Mouse (Mus musculus): ENCODE data around the gene Rpl15. TPM values are rescaled to one million over a fixed set of nuclear protein-coding genes. Genes with fewer than 3 reads are reported as not detected.
"Not testable (repeated sequence)": the region's sequence is repeated elsewhere in the genome, so short reads cannot be mapped to it uniquely, and the experiment has no call there.

Rpl15 gene
- total RNA-seq (2022), result 100 to 1,000 TPM; 507 to 588 (median 548) TPM

DNA sequence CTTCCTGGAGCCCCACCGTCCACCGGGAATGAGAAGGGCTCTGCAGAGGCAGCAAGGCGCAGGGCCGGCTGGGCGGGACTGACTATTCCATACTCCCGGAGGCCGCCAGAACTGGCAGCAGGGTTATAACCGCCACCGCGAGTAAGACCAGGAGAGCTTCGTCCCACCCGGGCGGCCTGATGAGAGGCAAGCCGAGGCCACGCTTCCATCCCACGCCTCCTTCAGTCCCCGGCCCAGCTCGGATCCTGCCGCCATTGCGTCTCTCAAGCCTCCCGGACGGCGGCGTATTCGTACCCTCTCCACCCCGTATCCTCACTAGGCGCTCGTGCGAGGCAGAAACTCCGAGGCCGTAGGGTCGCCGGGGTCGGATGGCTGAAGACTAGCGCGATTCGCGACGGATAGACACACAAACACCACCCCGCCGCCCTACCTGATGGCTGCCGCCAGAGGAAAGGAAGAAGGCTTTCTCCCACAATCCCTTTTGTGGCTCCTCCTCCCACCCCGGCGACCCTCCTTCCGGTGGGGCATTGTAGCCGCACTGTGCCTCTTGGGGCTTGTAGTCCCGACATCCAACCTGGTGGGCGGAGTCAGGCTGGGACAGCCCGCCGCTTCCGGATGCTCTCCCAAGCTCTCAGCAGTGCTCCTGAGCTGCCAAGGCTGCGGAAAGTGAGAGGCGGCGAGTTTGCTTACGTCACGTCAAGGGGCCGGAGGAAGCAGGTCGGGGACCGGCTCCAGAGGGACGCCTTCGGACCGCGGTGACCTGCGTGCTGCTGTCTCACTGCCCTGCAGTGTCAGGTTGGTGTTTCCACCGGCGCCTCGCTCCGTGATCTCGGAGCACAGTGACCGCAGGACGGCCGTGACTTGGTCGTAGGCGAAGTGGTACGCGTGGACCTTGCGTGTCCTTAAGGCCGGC lies at the start of gene Rpl15, which contains the start of gene Nkiras1:
Gene Rpl15 (minus strand): TSS at position 863 of the 913 bp plus-strand sequence.
Gene Nkiras1 (plus strand): TSS at position 608 of the 913 bp plus-strand sequence.
- peak; percentile 99 for DNase-seq (ENCODE audit: low spot score)

- no peak for DNase-seq (ENCODE audit: low spot score)
Measured at GRCm38 (mm10) chr14:18317457-18318411, 46.5 kb upstream of the Rpl15 start.

DNA sequence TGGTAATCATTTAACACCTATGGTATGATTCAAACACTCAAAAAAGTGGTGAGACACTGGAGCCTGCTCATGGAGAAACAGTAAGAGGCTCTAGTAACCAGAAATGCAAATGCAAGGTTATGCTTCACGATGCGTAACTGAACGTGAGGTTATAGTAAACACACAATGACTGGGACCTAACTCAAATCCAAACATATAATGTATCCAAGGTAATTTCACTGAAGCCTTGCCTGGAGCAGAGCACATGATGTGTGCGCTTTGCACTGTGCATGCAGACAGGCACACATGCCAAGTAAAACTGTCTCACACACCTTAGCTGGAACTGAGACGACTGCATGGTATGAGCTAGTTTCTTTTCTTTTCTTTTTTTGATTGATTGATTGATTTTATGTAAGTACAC lies 33.0 kb upstream of the Rpl15 start:
- DNase-seq (ENCODE audit: low spot score), result no peak

GRCm38 (mm10) chr14:18303262-18303661 lies 32.1 kb upstream of the Rpl15 start:
- peak; percentile 68 for DNase-seq (ENCODE audit: low spot score)

GRCm38 (mm10) chr14:18302750-18303149 lies 31.6 kb upstream of the Rpl15 start:
- no peak for DNase-seq (ENCODE audit: low spot score)

DNA sequence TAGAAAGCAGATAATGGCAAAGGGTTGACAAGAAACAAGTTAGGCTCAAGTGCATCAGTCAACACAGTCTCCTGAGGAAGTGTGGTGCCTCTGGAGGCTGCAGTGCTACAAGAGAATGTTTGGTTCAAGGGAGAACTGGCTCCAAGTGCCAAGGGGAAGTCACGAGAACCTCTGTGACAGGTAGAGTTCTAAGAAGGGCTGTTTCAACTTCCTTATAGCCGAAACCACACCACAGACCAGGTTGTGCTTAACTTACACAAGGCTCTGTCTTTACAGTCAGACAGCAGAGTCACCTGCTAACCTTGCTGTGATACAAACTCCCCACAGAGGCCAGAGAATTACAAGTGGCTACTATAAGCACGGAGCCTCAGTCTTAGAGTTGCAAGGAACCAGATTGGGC lies 30.4 kb upstream of the Rpl15 start:
- DNase-seq (ENCODE audit: low spot score), result no peak

GRCm38 (mm10) chr14:18300676-18301075 lies 29.5 kb upstream of the Rpl15 start:
- no peak for DNase-seq (ENCODE audit: low spot score)

DNA sequence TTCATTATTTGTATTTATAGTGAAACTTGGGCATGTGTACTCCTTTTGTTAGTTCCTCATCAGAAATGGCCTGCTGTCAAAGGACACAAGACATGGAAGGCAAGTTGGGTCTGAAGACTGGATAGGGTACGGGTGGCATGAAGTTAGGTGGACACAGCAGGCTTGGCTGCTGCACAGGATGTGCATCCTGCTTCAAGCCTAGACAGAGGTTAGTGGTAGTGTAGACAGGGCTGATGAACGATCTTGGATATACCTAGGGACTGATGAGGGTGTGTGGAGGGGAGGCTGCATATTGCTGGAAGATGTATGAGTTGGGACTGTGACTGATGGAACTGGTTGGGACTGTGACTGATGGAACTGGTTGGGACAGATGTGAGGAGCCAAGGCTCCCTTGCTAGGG lies 27.7 kb upstream of the Rpl15 start:
- DNase-seq (ENCODE audit: low spot score), result no peak

DNA sequence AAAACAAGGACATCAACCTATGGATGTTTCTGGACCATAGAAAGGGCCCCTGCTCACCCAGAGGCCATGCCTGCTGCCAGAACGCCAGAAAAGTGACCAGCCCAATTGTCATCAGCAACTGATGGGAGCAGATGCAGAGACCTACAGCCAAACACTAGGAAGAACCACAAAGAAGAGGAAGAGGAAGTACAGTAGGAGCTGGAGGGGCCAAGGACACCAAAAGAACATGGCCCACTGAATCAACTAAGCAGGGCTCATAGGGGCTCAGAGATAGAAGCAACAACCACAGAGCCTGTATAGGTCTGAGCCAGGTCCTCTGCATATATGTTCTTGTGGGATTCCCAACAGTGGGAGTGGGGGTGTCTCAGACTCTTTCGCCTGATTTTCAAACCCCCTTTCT lies 26.2 kb upstream of the Rpl15 start:
- no peak for DNase-seq (ENCODE audit: low spot score)

DNA sequence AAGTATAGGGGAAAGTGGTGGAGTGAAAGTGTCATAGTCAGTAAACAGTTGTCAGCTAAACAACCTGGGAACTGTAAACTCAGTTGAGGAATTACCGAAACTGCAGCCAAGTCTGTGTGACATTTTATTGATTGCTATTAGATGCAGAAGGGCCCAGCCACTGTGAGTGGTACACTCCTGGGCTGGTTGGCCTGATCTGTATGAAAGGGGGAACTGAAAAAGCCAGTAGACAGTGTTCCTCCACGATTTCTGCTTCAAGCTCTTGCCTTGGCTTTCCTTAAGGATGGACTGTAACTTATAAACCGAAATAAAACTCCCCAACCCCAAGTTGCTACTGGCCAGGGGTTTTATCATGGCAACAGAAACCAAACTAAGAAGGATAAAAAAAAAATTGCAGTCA lies 21.4 kb upstream of the Rpl15 start:
- no peak for DNase-seq (ENCODE audit: low spot score)

GRCm38 (mm10) chr14:18292111-18292510 lies 20.9 kb upstream of the Rpl15 start:
- DNase-seq (ENCODE audit: low spot score), result no peak

DNA sequence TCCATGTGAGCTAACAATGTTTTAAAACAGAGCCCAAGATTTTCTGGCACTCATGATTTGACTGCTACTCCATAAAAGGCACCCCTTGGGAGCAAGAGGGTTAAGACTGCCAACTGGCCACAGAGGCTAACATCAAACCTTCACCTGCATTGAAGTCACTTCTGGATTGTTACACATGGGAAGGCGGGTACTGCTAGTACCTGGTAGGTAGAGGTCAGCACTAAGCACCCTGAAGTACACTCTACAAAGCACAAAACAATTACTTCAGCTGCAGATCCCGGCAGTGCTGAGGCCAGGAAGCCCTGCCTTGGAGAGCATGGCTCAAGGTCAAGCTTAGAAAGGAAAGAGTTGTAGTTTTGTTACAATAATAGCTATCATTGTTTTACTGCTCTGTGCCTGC lies 16.2 kb upstream of the Rpl15 start:
- DNase-seq (ENCODE audit: low spot score), result no peak

DNA sequence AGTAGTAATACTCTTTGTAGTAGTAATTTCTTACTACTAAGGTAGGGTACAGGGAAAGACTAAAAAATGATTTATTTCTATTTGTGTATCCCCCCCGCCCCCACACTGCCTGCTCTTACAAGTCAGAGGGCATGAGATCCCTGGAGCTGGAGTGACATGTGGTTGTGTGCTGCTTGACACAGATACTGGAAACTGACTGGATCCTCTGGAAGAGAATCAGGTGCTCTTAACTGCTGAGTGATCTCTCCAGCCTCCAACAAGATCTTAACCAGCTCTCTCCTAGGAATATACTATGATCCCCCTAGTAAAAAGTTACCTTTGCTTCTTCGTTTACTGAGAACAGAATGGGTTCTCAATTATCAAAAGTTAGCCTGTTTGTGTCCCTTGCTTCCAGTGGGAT lies 15.2 kb upstream of the Rpl15 start:
- DNase-seq (ENCODE audit: low spot score), result no peak

GRCm38 (mm10) chr14:18285476-18285875 lies 14.3 kb upstream of the Rpl15 start:
- no peak for DNase-seq (ENCODE audit: low spot score)

DNA sequence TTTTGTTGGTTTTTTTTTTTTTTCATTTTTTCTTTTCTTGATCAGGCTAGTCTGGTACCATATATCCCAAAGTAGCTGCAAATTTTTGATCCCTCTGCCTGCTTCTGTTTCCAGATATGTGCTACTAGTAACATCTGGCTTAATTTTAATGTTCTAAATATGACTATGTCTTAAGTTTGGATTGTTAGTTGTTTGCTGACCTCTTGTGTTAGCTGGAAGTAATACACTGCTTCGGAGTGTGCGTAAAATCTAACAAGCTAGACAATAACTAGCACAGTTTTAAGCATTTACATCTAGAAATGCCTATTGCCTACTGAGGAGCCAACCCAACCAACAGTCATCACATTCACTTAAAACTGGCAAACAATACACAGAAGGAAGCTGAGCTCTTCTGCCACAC lies 13.4 kb upstream of the Rpl15 start:
- peak; percentile 28 for DNase-seq (ENCODE audit: low spot score)

DNA sequence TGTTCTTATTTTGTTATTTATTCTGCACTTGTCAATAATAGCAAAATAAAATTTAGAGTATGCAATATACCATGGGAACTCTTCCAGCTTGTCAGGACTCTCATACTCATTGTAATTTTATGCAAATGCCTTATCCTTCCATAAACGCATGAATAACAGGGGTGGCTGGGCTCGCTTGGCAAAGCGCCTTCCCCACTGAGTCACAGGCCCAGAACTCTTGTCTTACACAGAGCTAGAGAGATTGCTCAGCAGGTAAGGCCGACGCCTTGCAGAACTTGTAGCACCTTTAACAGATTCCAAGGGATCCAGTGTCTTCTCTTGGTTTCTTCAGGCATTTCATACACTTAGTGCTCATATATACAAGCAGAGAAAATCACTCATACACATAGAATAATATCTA lies 9.2 kb upstream of the Rpl15 start:
- DNase-seq (ENCODE audit: low spot score), result no peak

DNA sequence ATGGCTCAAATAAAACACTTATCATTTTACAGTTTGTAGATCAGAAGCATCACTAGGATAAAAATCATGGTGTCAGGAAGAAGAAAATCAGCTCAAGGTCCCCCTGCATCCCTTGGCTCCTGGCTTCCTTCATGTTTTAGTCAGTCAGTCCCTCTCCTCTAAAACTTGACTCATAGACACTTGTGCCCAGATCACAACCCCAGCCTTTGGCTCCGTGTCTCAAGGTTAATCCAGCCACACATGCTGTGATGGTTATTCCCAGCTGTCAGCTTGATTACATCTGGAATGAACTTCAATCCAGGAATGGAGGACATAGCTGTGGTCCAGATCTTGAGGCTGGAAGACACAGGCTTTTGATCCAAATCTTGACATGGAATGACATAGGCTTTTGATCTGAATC lies 3.3 kb upstream of the Rpl15 start:
- no peak for DNase-seq (ENCODE audit: low spot score)

DNA sequence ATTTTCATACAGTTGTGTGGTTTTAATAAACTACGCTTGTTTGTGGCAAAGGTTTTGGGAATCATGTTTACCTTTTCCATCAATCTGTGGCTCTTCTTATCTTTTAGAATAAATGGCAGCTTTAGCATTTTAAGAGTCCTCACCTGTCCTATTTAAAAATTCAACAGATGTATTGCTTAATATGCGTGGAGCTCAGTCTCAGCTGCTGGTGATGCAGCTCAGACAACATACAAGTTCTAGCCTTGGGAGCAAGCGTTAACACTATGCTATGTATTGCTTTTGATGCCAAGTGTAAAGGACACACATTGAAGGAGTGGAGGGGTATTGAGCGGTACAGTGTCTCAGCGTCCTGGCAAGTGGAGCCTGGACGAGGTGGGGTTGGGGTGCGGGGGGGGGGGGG lies 475 bp upstream of the Rpl15 start:
- DNase-seq (ENCODE audit: low spot score), result no peak

GRCm38 (mm10) chr14:18269947-18270528 lies 1.2 kb downstream of the Rpl15 start:
- not testable (repeated sequence) for DNase-seq (ENCODE audit: low spot score)

DNA sequence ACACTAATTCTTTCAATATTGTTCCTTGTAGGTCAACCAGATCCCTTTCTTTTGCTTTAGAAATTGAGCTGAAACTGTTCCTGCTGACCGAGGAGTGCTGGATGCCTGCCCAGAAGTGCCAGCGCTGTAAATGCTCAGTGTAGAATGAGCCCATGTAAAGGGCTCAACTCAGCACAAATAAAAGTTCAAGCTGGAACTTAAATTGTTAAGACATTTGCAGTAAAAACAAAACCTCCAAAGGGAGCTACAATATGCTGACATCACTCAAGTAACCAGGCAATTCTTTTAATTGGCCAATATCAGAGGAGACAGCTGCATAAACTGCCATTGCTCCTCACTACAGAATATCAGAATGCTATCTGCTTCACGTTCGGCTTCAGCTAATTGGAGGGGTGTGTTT lies 7.8 kb downstream of the Rpl15 start:
- no peak for DNase-seq (ENCODE audit: low spot score)

DNA sequence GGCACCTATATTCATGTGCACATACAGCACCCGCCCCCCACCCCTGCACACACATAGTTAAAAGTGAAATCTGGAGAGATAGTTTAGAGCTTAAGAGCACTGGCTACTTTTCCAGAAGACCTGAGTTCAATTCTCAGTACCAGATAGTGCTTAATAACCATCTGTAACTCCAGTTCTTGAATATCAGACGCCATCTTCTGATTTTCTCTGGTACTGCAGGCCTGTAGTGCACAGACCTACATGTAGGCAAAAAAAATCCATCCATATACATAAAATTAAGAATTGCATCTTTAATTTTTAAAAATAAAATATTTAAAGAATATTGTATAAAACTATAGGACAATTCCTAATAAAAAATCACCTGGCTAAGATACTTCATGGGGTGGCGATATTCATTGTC lies 10.0 kb downstream of the Rpl15 start:
- no peak for DNase-seq (ENCODE audit: low spot score)

DNA sequence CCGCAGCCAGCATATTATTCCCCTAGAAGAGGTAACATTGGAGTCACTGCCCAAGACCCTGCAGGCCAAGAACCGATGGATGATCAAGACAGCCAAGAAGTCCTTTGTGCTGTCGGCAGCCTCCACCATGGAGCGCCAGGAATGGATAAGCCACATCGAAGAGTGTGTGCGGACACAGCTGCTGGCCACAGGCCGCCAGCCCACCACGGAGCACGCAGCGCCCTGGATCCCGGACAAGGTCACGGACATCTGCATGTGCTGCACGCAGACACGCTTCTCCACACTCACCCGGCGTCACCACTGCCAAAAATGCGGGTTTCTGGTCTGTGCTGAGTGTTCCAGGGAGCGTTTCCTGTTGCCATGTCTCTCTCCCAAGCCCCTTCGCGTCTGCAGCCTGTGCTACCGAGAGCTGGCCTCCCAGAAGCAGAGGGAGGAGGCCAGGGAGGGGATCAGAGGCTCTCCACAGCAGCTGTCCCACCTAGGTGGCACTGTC lies 28.5 kb downstream of the Rpl15 start:
- DNase-seq (ENCODE audit: low spot score), result no peak

Data from heart, adult 8-10 months (tissue).